Mouse (Mus musculus) adrenal gland, adult 2 months (tissue): ENCODE results near the gene Smc5. TPM values are rescaled to one million over a fixed set of nuclear protein-coding genes. Genes with fewer than 3 reads are reported as not detected.

Experiments used
- polyA plus RNA-seq: library from polyadenylated mRNA; depleted of rRNA; stranded (reverse); fragments of >200 nt; gene quantifications from 2 replicates; pipeline ENCODE4 v1.2.3, GENCODE M21; 2012; rRNA removed
- total RNA-seq, 2 experiments: library from RNA; stranded (reverse); gene quantifications; 2 replicates each; pipeline ENCODE4 v1.2.3; 2021

Gene Smc5
- total and polyA plus RNA-seq, 3 experiments = 1.6 to 21.5 (median 20.9) TPM

Other genes with a start within 250 kb of the Smc5 start
- 10 to 100 TPM; 75.8 to 85.6 TPM for gene Klf9, start 132.7 kb downstream of the Smc5 start, total RNA-seq
- 64.4 and 66.5 TPM in 2 replicates for gene Klf9, start 132.7 kb downstream of the Smc5 start, polyA plus RNA-seq
- 1 to 10 TPM; 1.6 to 1.8 TPM for gene Mamdc2, start 174.5 kb upstream of the Smc5 start, total RNA-seq
- 2.4 and 3.2 TPM in 2 replicates for gene Mamdc2, start 174.5 kb upstream of the Smc5 start, polyA plus RNA-seq